Mouse (Mus musculus) splenic B cell, adult 2 months (primary cell): ENCODE data around the gene Tmbim4.
"Not testable (repeated sequence)": the region's sequence is repeated elsewhere in the genome, so short reads cannot be mapped to it uniquely, and the experiment has no call there.

ENCODE experiments used
- DNase-seq: peaks from one replicate; pipeline ENCODE4 v3.0.0-alpha.2; 2011; ENCODE audit warnings: low read depth, low spot score
- H3K27me3 ChIP-seq: 2 replicates; pipeline ENCODE4 v1.6.1; 2012; ENCODE audit warnings: mild to moderate bottlenecking, low read length, moderate library complexity, mixed read lengths; ENCODE audit not compliant: control insufficient read depth, poor library complexity, insufficient read depth, severe bottlenecking
- H3K36me3 ChIP-seq: 2 replicates; pipeline ENCODE4 v1.6.1; 2012; ENCODE audit warnings: mild to moderate bottlenecking, low read length, moderate library complexity, mixed read lengths; ENCODE audit not compliant: control insufficient read depth, poor library complexity, insufficient read depth, severe bottlenecking

Tmbim4 gene

GRCm38 (mm10) chr10:120209539-120209925 is 8.1 kb downstream of the Tmbim4 start:
- H3K36me3 ChIP-seq, result no peaks in the 10 kb centered on the region
- DNase-seq, result peak; percentile 36

GRCm38 (mm10) chr10:120210096-120210495 is 8.7 kb downstream of the Tmbim4 start:
- no peak for DNase-seq
- Histone ChIP-seq H3K36me3 (no peaks in the 10 kb centered on the region), H3K27me3 (no peaks in the 10 kb centered on the region)

More at GRCm38 (mm10) chr10:120209539-120209925, 8.1 kb downstream of the Tmbim4 start:
- no peaks in the 10 kb centered on the region for H3K27me3 ChIP-seq

GRCm38 (mm10) chr10:120217099-120217498 is 15.7 kb downstream of the Tmbim4 start:
- not testable (repeated sequence) for DNase-seq, H3K27me3 ChIP-seq, H3K36me3 ChIP-seq

- DNase-seq, result no peak
- Histone ChIP-seq H3K27me3 (no peaks in the 10 kb centered on the region), H3K36me3 (peaks cover 5% of the 10 kb centered on the region)
Measured at GRCm38 (mm10) chr10:120218996-120219395, 17.6 kb downstream of the Tmbim4 start.

- DNase-seq, result peak; percentile 66
- peaks cover 5% of the 10 kb centered on the region for H3K36me3 ChIP-seq
- H3K27me3 ChIP-seq, result no peaks in the 10 kb centered on the region
Measured at GRCm38 (mm10) chr10:120219578-120220359, 18.4 kb downstream of the Tmbim4 start.

GRCm38 (mm10) chr10:120220776-120221175 is 19.4 kb downstream of the Tmbim4 start:
- DNase-seq, result peak; percentile 24
- Histone ChIP-seq H3K36me3 (peaks cover 5% of the 10 kb centered on the region), H3K27me3 (no peaks in the 10 kb centered on the region)

- Histone ChIP-seq H3K27me3 (no peaks in the 10 kb centered on the region), H3K36me3 (peaks cover 6% of the 10 kb centered on the region)
- peak; percentile 89 for DNase-seq
Measured at GRCm38 (mm10) chr10:120226871-120227661, 25.7 kb downstream of the Tmbim4 start, which contains the start of gene Llph. Llph (plus strand) TSS chr10:120227070.

- Histone ChIP-seq H3K27me3 (no peaks in the 10 kb centered on the region), H3K36me3 (peaks cover 10% of the 10 kb centered on the region)
- peak; percentile 89 for DNase-seq
Measured at GRCm38 (mm10) chr10:120231718-120232117, 30.3 kb downstream of the Tmbim4 start.

- peak; percentile 76 for DNase-seq
- Histone ChIP-seq H3K27me3 (no peaks in the 10 kb centered on the region), H3K36me3 (peaks cover 10% of the 10 kb centered on the region)
Measured at GRCm38 (mm10) chr10:120233655-120234367, 32.4 kb downstream of the Tmbim4 start.

GRCm38 (mm10) chr10:120236855-120237254 is 35.5 kb downstream of the Tmbim4 start:
- peaks cover 4% of the 10 kb centered on the region; the same call in 1 of the 2 replicates for H3K36me3 ChIP-seq
- no peaks in the 10 kb centered on the region for H3K27me3 ChIP-seq
- no peak for DNase-seq

- Histone ChIP-seq H3K27me3 (no peaks in the 10 kb centered on the region), H3K36me3 (no peaks in the 10 kb centered on the region)
- DNase-seq, result no peak
Measured at GRCm38 (mm10) chr10:120238241-120238640, 36.9 kb downstream of the Tmbim4 start.

GRCm38 (mm10) chr10:120239476-120239875 is 38.1 kb downstream of the Tmbim4 start:
- no peak for DNase-seq
- no peaks in the 10 kb centered on the region for H3K27me3 ChIP-seq
- no peaks in the 10 kb centered on the region for H3K36me3 ChIP-seq

GRCm38 (mm10) chr10:120242421-120242820 is 41.0 kb downstream of the Tmbim4 start:
- DNase-seq, result no peak
- Histone ChIP-seq H3K36me3 (no peaks in the 10 kb centered on the region), H3K27me3 (no peaks in the 10 kb centered on the region)

GRCm38 (mm10) chr10:120245681-120246080 is 44.3 kb downstream of the Tmbim4 start:
- no peaks in the 10 kb centered on the region for H3K36me3 ChIP-seq
- DNase-seq, result no peak
- no peaks in the 10 kb centered on the region for H3K27me3 ChIP-seq
